Mouse (Mus musculus) forebrain, embryonic 16.5 days (tissue): ENCODE results near the gene Ascl5. TPM values are rescaled to one million over a fixed set of nuclear protein-coding genes. Genes with fewer than 3 reads are reported as not detected.

Source experiments
- ATAC-seq: fragments of 200-750 bp; cut with Nextera tagmentation; 2 replicates; pipeline ENCODE4 v1.8.0; 2017; ENCODE audit warnings: mild to moderate bottlenecking, moderate library complexity
- H3K27ac ChIP-seq: fragments of 300-500 bp; sonication (generic); 2 replicates; pipeline ENCODE4 v1.5.1; 2014; ENCODE audit warnings: low read length, control low read depth
- H3K27me3 ChIP-seq: fragments of 300-500 bp; sonication (generic); replicated peaks from 2 replicates; pipeline ENCODE4 v1.6.1; 2014; ENCODE audit warnings: low read length; ENCODE audit not compliant: control insufficient read depth, insufficient read depth
- H3K36me3 ChIP-seq: fragments of 300-500 bp; sonication (generic); 2 replicates; pipeline ENCODE4 v1.6.1; 2014; ENCODE audit not compliant: control insufficient read depth, insufficient read depth
- H3K4me1 ChIP-seq: fragments of 300-500 bp; sonication (generic); replicated peaks from 2 replicates; pipeline ENCODE4 v1.6.1; 2014; ENCODE audit warnings: low read length; ENCODE audit not compliant: control insufficient read depth, insufficient read depth
- H3K4me2 ChIP-seq: fragments of 300-500 bp; sonication (generic); 2 replicates; pipeline ENCODE4 v1.6.1; 2014; ENCODE audit warnings: mild to moderate bottlenecking, low read length, control low read depth
- H3K4me3 ChIP-seq: fragments of 300-500 bp; sonication (generic); replicated peaks from 2 replicates; pipeline ENCODE4 v1.5.1; 2014; ENCODE audit warnings: mild to moderate bottlenecking, low read length, control low read depth
- H3K9ac ChIP-seq: fragments of 300-500 bp; sonication (generic); replicated peaks from 2 replicates; pipeline ENCODE4 v1.6.1; 2014; ENCODE audit warnings: low read depth, low read length, control low read depth
- H3K9me3 ChIP-seq: fragments of 300-500 bp; sonication (generic); 2 replicates; pipeline ENCODE4 v1.6.1; 2016; ENCODE audit warnings: low read length; ENCODE audit not compliant: control insufficient read depth
- WGBS: fragments of 180-500 bp; shearing (Covaris S2); extraction: QIAGEN DNeasy Blood & Tissue Kit; methylation state at CpG from one replicate; pipeline ENCODE4 v1.1.7; 2014; 5-methylcytosine and 5-hydroxymethylcytosine counted together
- polyA plus RNA-seq: library from polyadenylated mRNA; unstranded; fragments of >200 nt; fragmentation: Nextera tagmentation; extraction: Ambion mirVana; gene quantifications from 2 replicates; pipeline ENCODE4 v1.2.1, GENCODE M21; 2015

Gene Ascl5
- polyA plus RNA-seq, 1 experiment from 2014 or later = not detected

DNA sequence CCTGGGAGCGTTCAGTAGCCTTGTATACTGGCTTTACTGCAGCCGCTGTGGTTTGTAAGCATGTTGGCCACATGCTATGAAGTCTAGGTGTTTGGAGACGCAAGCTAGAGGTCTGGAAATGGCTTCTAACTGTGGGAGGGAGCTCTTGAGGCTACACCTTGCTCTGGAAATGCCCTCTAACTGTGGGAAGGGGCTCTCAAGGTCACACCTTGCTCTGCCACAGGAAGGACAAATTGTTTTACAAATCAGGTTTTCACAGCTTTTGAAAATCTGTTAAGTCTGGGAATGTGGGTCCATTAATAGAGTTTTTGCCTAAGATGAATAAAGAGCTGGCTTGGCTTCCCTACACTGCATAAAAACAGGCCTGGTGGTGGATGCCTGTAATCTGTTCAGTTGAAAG lies 43.1 kb downstream of the Ascl5 start:
- no peaks in the 10 kb centered on the region for H3K27me3 ChIP-seq
- H3K4me2 ChIP-seq = no peak overlapping the region
- 76% methylated on average over 3 of the region's 3 CpGs for WGBS
- no peaks in the 10 kb centered on the region for H3K36me3 ChIP-seq
- no peak for ATAC-seq
- H3K4me3 ChIP-seq = no peak overlapping the region
- H3K9me3 ChIP-seq = no peaks in the 10 kb centered on the region
- H3K4me1 ChIP-seq = peaks cover 7% of the 10 kb centered on the region
- H3K27ac ChIP-seq = no peak overlapping the region
- no peak overlapping the region for H3K9ac ChIP-seq

DNA sequence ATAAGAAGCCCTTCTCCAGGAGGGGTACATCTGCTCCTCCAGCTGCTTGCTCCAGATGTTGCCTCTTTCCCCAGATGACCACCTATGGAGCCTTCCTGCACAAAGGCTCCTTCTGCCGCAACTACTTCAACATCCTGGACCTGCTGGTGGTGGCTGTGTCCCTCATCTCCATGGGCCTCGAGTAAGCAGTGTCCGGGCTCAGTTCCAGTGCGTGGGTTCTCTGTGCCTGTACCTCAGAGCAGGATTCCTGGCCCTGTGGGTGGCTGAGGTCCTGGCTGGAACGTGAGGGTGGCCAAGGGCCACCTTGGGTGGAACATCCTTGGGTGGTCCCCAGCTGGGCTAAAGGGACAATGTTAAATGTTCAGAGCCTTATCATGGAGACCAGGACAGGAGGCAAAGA lies 44.2 kb downstream of the Ascl5 start:
- Histone ChIP-seq H3K9me3 (no peaks in the 10 kb centered on the region), H3K4me3 (no peak overlapping the region), H3K4me2 (no peak overlapping the region), H3K36me3 (no peaks in the 10 kb centered on the region), H3K4me1 (peaks cover under 1% of the 10 kb centered on the region), H3K9ac (no peak overlapping the region), H3K27me3 (no peaks in the 10 kb centered on the region), H3K27ac (no peak overlapping the region)
- ATAC-seq = no peak
- WGBS = 83% methylated on average over 5 of the region's 5 CpGs

Other genes starting within 250 kb of the Ascl5 start
- 0.31 and 0.44 TPM in 2 replicates for gene Lad1, start 232.2 kb upstream of the Ascl5 start, polyA plus RNA-seq
- gene Tnnt2, start 214.4 kb upstream of the Ascl5 start, polyA plus RNA-seq = 0.60 and 0.63 TPM in 2 replicates
- gene Pkp1, start 131.6 kb upstream of the Ascl5 start, polyA plus RNA-seq = 0.07 and 0.08 TPM in 2 replicates
- gene Igfn1, start 44.5 kb upstream of the Ascl5 start, polyA plus RNA-seq = not detected in 2 replicates
- gene Tmem9, start 42.7 kb upstream of the Ascl5 start, polyA plus RNA-seq = 141 and 146 TPM in 2 replicates
- 0.32 and 0.54 TPM in 2 replicates for gene Cacna1s, start 1.9 kb downstream of the Ascl5 start, polyA plus RNA-seq
- gene Kif21b, start 80.6 kb downstream of the Ascl5 start, polyA plus RNA-seq = 78.3 and 80.5 TPM in 2 replicates
- gene Mroh3, start 162.0 kb downstream of the Ascl5 start, polyA plus RNA-seq = 0.16 TPM in 1 of 2 replicates, not detected in the other
- gene Inava, start 183.5 kb downstream of the Ascl5 start, polyA plus RNA-seq = 4.2 and 5.2 TPM in 2 replicates
- gene Gpr25, start 210.1 kb downstream of the Ascl5 start, polyA plus RNA-seq = not detected in 2 replicates